ENCODE assay signal across 11 mouse cellular contexts in genomic region chr9:42036885-42037284, GRCm38 (mm10).
"Had no signal": no experiment of that assay in that cellular context is flagged by ENCODE, and none has a peak within 500 bp of the region (broad histone marks: within the 10 kb centered on the region; RNA-seq: fewer than 3 reads in every experiment).

No protein-coding gene starts in this region.

- H3K4me1 ChIP-seq: liver, embryonic 12.5 days had no signal

- H3K9ac ChIP-seq: hindbrain, embryonic 15.5 days; limb, embryonic 13.5 days; liver, embryonic 12.5 days; lung, embryonic 15.5 days; neural tube, embryonic 13.5 days had no signal

- H3K4me3 ChIP-seq: hindbrain, embryonic 15.5 days; limb, embryonic 13.5 days; liver, embryonic 12.5 days; lung, embryonic 15.5 days; neural tube, embryonic 13.5 days had no signal

- ATAC-seq: intestine, embryonic 16.5 days; liver, embryonic 12.5 days; midbrain, embryonic 16.5 days had no signal

- H3K27ac ChIP-seq: hindbrain, embryonic 15.5 days; limb, embryonic 13.5 days; liver, embryonic 12.5 days; lung, embryonic 15.5 days; neural tube, embryonic 13.5 days had no signal

- H3K27me3 ChIP-seq: hindbrain, embryonic 15.5 days; limb, embryonic 13.5 days; liver, embryonic 12.5 days; lung, embryonic 15.5 days; neural tube, embryonic 13.5 days had no signal

- DNase-seq: left cerebral cortex, postnatal 4 days; retina, postnatal 1 day; right cerebral cortex, postnatal 4 days; thymus, postnatal 36 days had no signal

- H3K9me3 ChIP-seq: hindbrain, embryonic 15.5 days; limb, embryonic 13.5 days; liver, embryonic 12.5 days; lung, embryonic 15.5 days; neural tube, embryonic 13.5 days had no signal

- H3K36me3 ChIP-seq: hindbrain, embryonic 15.5 days; limb, embryonic 13.5 days; liver, embryonic 12.5 days; lung, embryonic 15.5 days had no signal

- H3K4me2 ChIP-seq: hindbrain, embryonic 15.5 days; limb, embryonic 13.5 days; liver, embryonic 12.5 days; lung, embryonic 15.5 days; neural tube, embryonic 13.5 days had no signal
